Comparison of ENCODE assay signal across 23 mouse cellular contexts in the genomic region with DNA sequence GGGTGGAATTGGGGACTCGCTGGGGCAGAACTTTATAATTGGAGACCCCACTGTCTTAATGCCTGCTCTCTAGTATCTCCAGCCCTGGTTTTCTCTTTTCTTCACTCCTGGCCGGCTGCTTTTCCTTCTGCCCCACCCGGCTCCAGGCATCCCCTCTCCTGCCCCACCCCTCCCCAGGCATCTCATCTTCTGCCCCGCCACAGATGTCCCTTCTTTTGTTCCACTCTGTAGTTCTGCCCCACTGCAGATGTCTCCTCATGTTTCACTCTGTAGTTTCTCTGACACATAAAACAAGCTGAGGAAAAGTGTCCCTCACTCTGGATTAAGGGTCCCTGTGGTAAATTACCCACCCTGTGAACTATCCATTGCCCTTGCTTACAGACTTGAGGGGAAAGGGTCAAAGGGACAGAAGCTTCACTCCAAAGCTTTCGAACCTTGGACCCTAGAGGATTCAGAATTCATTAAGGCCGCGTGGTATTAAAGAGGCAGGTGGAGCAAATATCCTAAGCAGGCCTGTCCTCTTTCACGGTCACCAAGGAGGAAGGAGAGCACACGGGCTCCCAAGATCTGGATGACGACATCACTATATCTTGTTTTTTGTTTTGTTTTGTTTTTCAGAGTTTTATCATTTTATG. TPM values are rescaled to one million over a fixed set of nuclear protein-coding genes. Genes with fewer than 3 reads are reported as not detected.
DNase-seq lines count a peak whose midpoint lies in the region; ATAC-seq lines count a peak whose summit lies in the region.
"Had no signal": no experiment of that assay in that cellular context is flagged by ENCODE, and none has a peak within 500 bp of the region (broad histone marks: within the 10 kb centered on the region; RNA-seq: fewer than 3 reads in every experiment).

No protein-coding gene starts in this region.

- 73% methylated on average over 10 of the region's 10 CpGs for WGBS in hindbrain, embryonic 10.5 days
- WGBS in hindbrain, embryonic 14.5 days, result 59% methylated on average over 10 of the region's 10 CpGs
- 44% methylated on average over 10 of the region's 10 CpGs for WGBS in kidney, embryonic 15.5 days
- 67% methylated on average over 10 of the region's 10 CpGs for WGBS in heart, embryonic 12.5 days

- H3K4me3 ChIP-seq in hindbrain, embryonic 10.5 days, result no peak overlapping the region
- no peak overlapping the region for H3K4me3 ChIP-seq in hindbrain, embryonic 14.5 days (replicated peaks; ENCODE audit: low read length)
- H3K4me3 ChIP-seq in kidney, embryonic 15.5 days (replicated peaks), result no peak overlapping the region
- no peak overlapping the region for H3K4me3 ChIP-seq in heart, embryonic 12.5 days
- H3K4me3 ChIP-seq: embryonic facial prominence, embryonic 15.5 days; forebrain, embryonic 15.5 days; heart, embryonic 10.5 days had no signal

- intact Hi-C loops in left cerebral cortex, postnatal 14 days (cut with DNase I), result loop anchor here (5.0 kb wide), 1 partner anchor 60 kb away; a partner anchor contains a TSS

- H3K9ac ChIP-seq in hindbrain, embryonic 14.5 days, result no peak overlapping the region
- H3K9ac ChIP-seq in kidney, embryonic 15.5 days, result no peak overlapping the region
- H3K9ac ChIP-seq in heart, embryonic 12.5 days, result no peak overlapping the region
- H3K9ac ChIP-seq: embryonic facial prominence, embryonic 15.5 days; forebrain, embryonic 15.5 days had no signal

- no peak overlapping the region for H3K4me2 ChIP-seq in hindbrain, embryonic 14.5 days (replicated peaks)
- H3K4me2 ChIP-seq in kidney, embryonic 15.5 days, result no peak overlapping the region
- no peak overlapping the region for H3K4me2 ChIP-seq in heart, embryonic 12.5 days
- H3K4me2 ChIP-seq: embryonic facial prominence, embryonic 15.5 days; forebrain, embryonic 15.5 days had no signal

- H3K27me3 ChIP-seq in hindbrain, embryonic 10.5 days (ENCODE audit: insufficient read depth, poor library complexity, severe bottlenecking), result no peaks in the 10 kb centered on the region
- no peaks in the 10 kb centered on the region for H3K27me3 ChIP-seq in hindbrain, embryonic 14.5 days (ENCODE audit: control insufficient read depth, insufficient read depth, low read length)
- no peaks in the 10 kb centered on the region for H3K27me3 ChIP-seq in kidney, embryonic 15.5 days
- 0 out of 2 replicates have a peak, but pooled peaks cover 3% of the 10 kb centered on the region for H3K27me3 ChIP-seq in heart, embryonic 12.5 days (replicated peaks)
- H3K27me3 ChIP-seq: embryonic facial prominence, embryonic 15.5 days; forebrain, embryonic 15.5 days had no signal

- no peak for ATAC-seq in hindbrain, embryonic 14.5 days (ENCODE audit: low FRiP score)
- ATAC-seq in kidney, embryonic 15.5 days (replicated peaks; ENCODE audit: low FRiP score), result 0 out of 2 replicates have a peak, but pooled peaks have one; percentile 46
- no peak for ATAC-seq in heart, embryonic 12.5 days (ENCODE audit: insufficient number of reproducible peaks, low FRiP score)
- no peak for ATAC-seq in erythroblast, adult 5-6 weeks (replicated peaks; ENCODE audit: low FRiP score, poor library complexity, severe bottlenecking)
- ATAC-seq: CD4-positive, CD25-positive, alpha-beta regulatory T cell, adult 4 months; forebrain, embryonic 15.5 days; hindbrain, embryonic 16.5 days had no signal

- H3K4me1 ChIP-seq in hindbrain, embryonic 10.5 days (replicated peaks), result peaks cover 12% of the 10 kb centered on the region
- H3K4me1 ChIP-seq in hindbrain, embryonic 14.5 days (replicated peaks; ENCODE audit: control insufficient read depth, insufficient read depth, low read length), result no peaks in the 10 kb centered on the region
- no peaks in the 10 kb centered on the region for H3K4me1 ChIP-seq in kidney, embryonic 15.5 days
- H3K4me1 ChIP-seq in heart, embryonic 12.5 days (replicated peaks), result peaks cover 3% of the 10 kb centered on the region; the same call in 1 of the 2 replicates
- H3K4me1 ChIP-seq: embryonic facial prominence, embryonic 15.5 days; forebrain, embryonic 15.5 days; heart, embryonic 10.5 days had no signal

- H3K36me3 ChIP-seq in hindbrain, embryonic 10.5 days, result no peaks in the 10 kb centered on the region
- H3K36me3 ChIP-seq in hindbrain, embryonic 14.5 days (replicated peaks; ENCODE audit: control insufficient read depth, insufficient read depth), result no peaks in the 10 kb centered on the region
- H3K36me3 ChIP-seq in kidney, embryonic 15.5 days, result no peaks in the 10 kb centered on the region
- H3K36me3 ChIP-seq in heart, embryonic 12.5 days, result no peaks in the 10 kb centered on the region
- H3K36me3 ChIP-seq: embryonic facial prominence, embryonic 15.5 days; forebrain, embryonic 15.5 days; heart, embryonic 10.5 days had no signal

- H3K9me3 ChIP-seq in hindbrain, embryonic 10.5 days, result no peaks in the 10 kb centered on the region
- H3K9me3 ChIP-seq in hindbrain, embryonic 14.5 days (ENCODE audit: control insufficient read depth, low read length), result no peaks in the 10 kb centered on the region
- H3K9me3 ChIP-seq in kidney, embryonic 15.5 days (replicated peaks), result no peaks in the 10 kb centered on the region
- H3K9me3 ChIP-seq in heart, embryonic 12.5 days (replicated peaks), result no peaks in the 10 kb centered on the region
- H3K9me3 ChIP-seq: embryonic facial prominence, embryonic 15.5 days; forebrain, embryonic 15.5 days; G1E; heart, embryonic 10.5 days had no signal

- DNase-seq in hindbrain, embryonic 10.5 days (ENCODE audit: low spot score), result no peak
- no peak for DNase-seq in hindbrain, embryonic 14.5 days (ENCODE audit: low spot score)
- peak; percentile 62 for DNase-seq in kidney, adult 9 months
- DNase-seq in kidney, postnatal 10 days, result no peak
- DNase-seq in left cerebral cortex, postnatal 14 days (ENCODE audit: low spot score in 2 of 2), result no peak
- DNase-seq: adrenal gland, postnatal 10 days; B cell, adult 2 months; cerebellum, adult 11 months; cerebellum, adult 8-10 months; cerebellum, postnatal 14 days; embryo, embryonic 11 days; gastrocnemius, postnatal 36 days; heart, adult 11 months had no signal

- 0 out of 2 replicates have a peak overlapping the region, but pooled peaks have one; percentile 23 for H3K27ac ChIP-seq in hindbrain, embryonic 10.5 days
- no peak overlapping the region for H3K27ac ChIP-seq in hindbrain, embryonic 14.5 days
- H3K27ac ChIP-seq in kidney, embryonic 15.5 days, result 0 out of 2 replicates have a peak overlapping the region, but pooled peaks have one; percentile 8
- no peak overlapping the region for H3K27ac ChIP-seq in heart, embryonic 12.5 days (ENCODE audit: poor library complexity, severe bottlenecking)
- H3K27ac ChIP-seq: embryonic facial prominence, embryonic 15.5 days; forebrain, embryonic 15.5 days; heart, embryonic 10.5 days had no signal

RNA-seq across cellular contexts. Expression of a gene that starts 7.8 kb away (rescaled TPM):
- 25.2 and 33.7 TPM in 2 replicates for polyA plus RNA-seq in hindbrain, embryonic 10.5 days (2016; fragmentation: Nextera tagmentation; extraction: Ambion mirVana)
- polyA plus RNA-seq in hindbrain, embryonic 14.5 days (2014; fragmentation: Nextera tagmentation; extraction: Ambion mirVana), result 8.4 and 8.7 TPM in 2 replicates
- polyA plus RNA-seq in kidney, embryonic 15.5 days (2015; fragmentation: Nextera tagmentation; extraction: Ambion mirVana), result 26.8 and 31.0 TPM in 2 replicates
- 1 to 10 TPM; 1.2 to 1.6 TPM for total RNA-seq in left cerebral cortex, postnatal 14 days (2021)
- 14.7 and 15.2 TPM in 2 replicates for polyA plus RNA-seq in heart, embryonic 12.5 days (2016; fragmentation: Nextera tagmentation; extraction: Ambion mirVana)
- total RNA-seq in erythroblast, adult 5-6 weeks (2015; ENCODE audit: low replicate concordance), result 14.2 and 15.0 TPM in 2 replicates
- 20.1 and 28.7 TPM in 2 replicates for total RNA-seq in erythroblast, adult 5-6 weeks (2017; ENCODE audit: low replicate concordance)
- total RNA-seq: gastrocnemius, adult 8-10 months had no signal

RNA-seq across cellular contexts. Expression of a gene that starts 15.7 kb away (rescaled TPM):
- 80.9 and 83.7 TPM in 2 replicates for polyA plus RNA-seq in hindbrain, embryonic 10.5 days (2016; fragmentation: Nextera tagmentation; extraction: Ambion mirVana)
- polyA plus RNA-seq in hindbrain, embryonic 14.5 days (2014; fragmentation: Nextera tagmentation; extraction: Ambion mirVana), result 92.6 and 95.8 TPM in 2 replicates
- polyA plus RNA-seq in kidney, embryonic 15.5 days (2015; fragmentation: Nextera tagmentation; extraction: Ambion mirVana), result 81.9 and 87.7 TPM in 2 replicates
- 10 to 100 TPM; 73.7 to 74.0 TPM for total RNA-seq in left cerebral cortex, postnatal 14 days (2021)
- 62.0 and 62.3 TPM in 2 replicates for polyA plus RNA-seq in heart, embryonic 12.5 days (2016; fragmentation: Nextera tagmentation; extraction: Ambion mirVana)
- 44.1 and 62.1 TPM in 2 replicates for total RNA-seq in erythroblast, adult 5-6 weeks (2015; ENCODE audit: low replicate concordance)
- total RNA-seq in erythroblast, adult 5-6 weeks (2017; ENCODE audit: low replicate concordance), result 12.9 and 19.2 TPM in 2 replicates

RNA-seq across cellular contexts. Expression of a gene that starts 17.2 kb away (rescaled TPM):
- polyA plus RNA-seq in hindbrain, embryonic 10.5 days (2016; fragmentation: Nextera tagmentation; extraction: Ambion mirVana), result 510 and 522 TPM in 2 replicates
- polyA plus RNA-seq in hindbrain, embryonic 14.5 days (2014; fragmentation: Nextera tagmentation; extraction: Ambion mirVana), result 347 and 348 TPM in 2 replicates
- 439 and 464 TPM in 2 replicates for polyA plus RNA-seq in kidney, embryonic 15.5 days (2015; fragmentation: Nextera tagmentation; extraction: Ambion mirVana)
- total RNA-seq in left cerebral cortex, postnatal 14 days (2021), result 100 to 1,000 TPM; 161 to 168 TPM
- 328 and 343 TPM in 2 replicates for polyA plus RNA-seq in heart, embryonic 12.5 days (2016; fragmentation: Nextera tagmentation; extraction: Ambion mirVana)
- 130 and 134 TPM in 2 replicates for total RNA-seq in erythroblast, adult 5-6 weeks (2015; ENCODE audit: low replicate concordance)
- total RNA-seq in erythroblast, adult 5-6 weeks (2017; ENCODE audit: low replicate concordance), result 36.8 and 38.1 TPM in 2 replicates

RNA-seq across cellular contexts. Expression of a gene that starts 25.1 kb away (rescaled TPM):
- 95.2 and 107 TPM in 2 replicates for polyA plus RNA-seq in hindbrain, embryonic 10.5 days (2016; fragmentation: Nextera tagmentation; extraction: Ambion mirVana)
- 44.8 and 49.2 TPM in 2 replicates for polyA plus RNA-seq in hindbrain, embryonic 14.5 days (2014; fragmentation: Nextera tagmentation; extraction: Ambion mirVana)
- polyA plus RNA-seq in kidney, embryonic 15.5 days (2015; fragmentation: Nextera tagmentation; extraction: Ambion mirVana), result 115 and 118 TPM in 2 replicates
- 10 to 100 TPM; 47.5 to 51.0 TPM for total RNA-seq in left cerebral cortex, postnatal 14 days (2021)
- polyA plus RNA-seq in heart, embryonic 12.5 days (2016; fragmentation: Nextera tagmentation; extraction: Ambion mirVana), result 105 and 106 TPM in 2 replicates
- 19.6 and 20.2 TPM in 2 replicates for total RNA-seq in erythroblast, adult 5-6 weeks (2015; ENCODE audit: low replicate concordance)
- 31.8 and 33.4 TPM in 2 replicates for total RNA-seq in erythroblast, adult 5-6 weeks (2017; ENCODE audit: low replicate concordance)

RNA-seq across cellular contexts. Expression of a gene that starts 32.1 kb away (rescaled TPM):
- 0.44 and 0.68 TPM in 2 replicates for polyA plus RNA-seq in hindbrain, embryonic 10.5 days (2016; fragmentation: Nextera tagmentation; extraction: Ambion mirVana)
- polyA plus RNA-seq in hindbrain, embryonic 14.5 days (2014; fragmentation: Nextera tagmentation; extraction: Ambion mirVana), result 0.40 and 0.72 TPM in 2 replicates
- polyA plus RNA-seq in kidney, embryonic 15.5 days (2015; fragmentation: Nextera tagmentation; extraction: Ambion mirVana), result 1.1 and 1.3 TPM in 2 replicates
- total RNA-seq in left cerebral cortex, postnatal 14 days (2021), result 10 to 100 TPM; 33.3 to 35.4 TPM
- 0.42 and 0.52 TPM in 2 replicates for polyA plus RNA-seq in heart, embryonic 12.5 days (2016; fragmentation: Nextera tagmentation; extraction: Ambion mirVana)
- total RNA-seq in erythroblast, adult 5-6 weeks (2015; ENCODE audit: low replicate concordance), result 9.0 and 14.2 TPM in 2 replicates
- 7.8 and 7.9 TPM in 2 replicates for total RNA-seq in erythroblast, adult 5-6 weeks (2017; ENCODE audit: low replicate concordance)

Comparison
In these comparisons a context has a peak if more than half of its experiments do, and no peak if none do; other contexts are left out.
1. H3K27ac ChIP-seq: peak in hindbrain, embryonic 10.5 days (single experiment) and kidney, embryonic 15.5 days (single experiment); none in hindbrain, embryonic 14.5 days (single experiment) and heart, embryonic 12.5 days (single experiment).